Comparison of ENCODE assay signal across 8 mouse cellular contexts in the genomic region with DNA sequence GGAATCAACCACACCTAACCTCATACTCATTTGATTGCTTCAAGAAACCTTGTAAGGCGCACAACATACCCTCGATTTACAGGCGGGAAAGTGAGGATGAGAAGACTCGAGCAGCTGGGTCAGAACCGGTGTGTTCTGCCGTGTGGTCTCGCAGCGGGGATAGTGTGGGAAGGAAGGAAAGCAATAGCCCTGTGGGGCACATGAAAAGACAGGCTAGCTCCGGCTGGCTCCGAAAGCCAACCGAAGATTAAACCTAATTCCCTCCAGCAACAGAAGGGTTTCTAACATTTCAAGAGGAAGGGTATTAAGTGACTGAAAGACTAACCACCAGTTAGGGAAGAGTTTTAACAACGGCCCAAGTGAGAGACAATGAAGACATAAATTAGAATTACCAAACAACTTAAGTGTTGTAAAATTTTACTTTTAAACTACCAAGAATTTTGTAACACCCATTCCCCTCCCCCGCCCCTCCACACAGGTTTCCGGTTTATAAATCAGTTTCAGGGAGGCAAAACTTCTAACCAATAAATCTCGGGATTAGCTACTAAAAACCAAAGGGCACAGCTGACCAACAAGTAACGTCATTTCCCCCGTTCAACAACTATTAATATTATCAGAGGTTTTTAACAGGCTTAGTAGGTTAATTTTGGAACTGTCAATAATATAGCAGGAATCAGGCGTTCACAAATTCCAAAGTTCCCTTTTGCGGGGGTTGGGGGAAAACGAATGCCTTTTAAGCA. TPM values are rescaled to one million over a fixed set of nuclear protein-coding genes. Genes with fewer than 3 reads are reported as not detected.
DNase-seq lines count a peak whose midpoint lies in the region; ATAC-seq lines count a peak whose summit lies in the region.

No protein-coding gene starts in this region.

- DNase-seq in lung, postnatal 25 days (ENCODE audit: low spot score): no peak
- no peak for DNase-seq in cerebellum, adult 18-20 months
- DNase-seq in spleen, postnatal 10 days (ENCODE audit: low spot score in 2 of 2): no peak

- H3K9me3 ChIP-seq in lung, embryonic 15.5 days: no peaks in the 10 kb centered on the region
- no peaks in the 10 kb centered on the region for H3K9me3 ChIP-seq in embryonic facial prominence, embryonic 13.5 days
- H3K9me3 ChIP-seq in intestine, embryonic 16.5 days (ENCODE audit: control insufficient read depth, low read length): no peaks in the 10 kb centered on the region
- H3K9me3 ChIP-seq in midbrain, embryonic 16.5 days (replicated peaks; ENCODE audit: control insufficient read depth, low read length, poor library complexity, severe bottlenecking): no peaks in the 10 kb centered on the region

- peak overlapping the region; percentile 98 for H3K9ac ChIP-seq in lung, embryonic 15.5 days
- peak overlapping the region; percentile 99 for H3K9ac ChIP-seq in embryonic facial prominence, embryonic 13.5 days
- H3K9ac ChIP-seq in intestine, embryonic 16.5 days (ENCODE audit: low read depth, low read length): peak overlapping the region; percentile 99
- H3K9ac ChIP-seq in midbrain, embryonic 16.5 days (ENCODE audit: low read depth, low read length): peak overlapping the region; percentile 98

- H3K27me3 ChIP-seq in lung, embryonic 15.5 days: no peaks in the 10 kb centered on the region
- H3K27me3 ChIP-seq in embryonic facial prominence, embryonic 13.5 days: no peaks in the 10 kb centered on the region
- no peaks in the 10 kb centered on the region for H3K27me3 ChIP-seq in intestine, embryonic 16.5 days (replicated peaks; ENCODE audit: control insufficient read depth, insufficient read depth, low read length)
- H3K27me3 ChIP-seq in midbrain, embryonic 16.5 days (ENCODE audit: control insufficient read depth, insufficient read depth, low read depth, low read length): no peaks in the 10 kb centered on the region

- H3K36me3 ChIP-seq in lung, embryonic 15.5 days: peaks cover 22% of the 10 kb centered on the region
- H3K36me3 ChIP-seq in embryonic facial prominence, embryonic 13.5 days: peaks cover 41% of the 10 kb centered on the region
- peaks cover 4% of the 10 kb centered on the region for H3K36me3 ChIP-seq in intestine, embryonic 16.5 days (ENCODE audit: control insufficient read depth, insufficient read depth, low read length)
- H3K36me3 ChIP-seq in midbrain, embryonic 16.5 days (ENCODE audit: control insufficient read depth, insufficient read depth, low read length): 0 out of 2 replicates have a peak, but pooled peaks cover 2% of the 10 kb centered on the region

- H3K4me2 ChIP-seq in lung, embryonic 15.5 days: peak overlapping the region; percentile 70
- peak overlapping the region; percentile 81 for H3K4me2 ChIP-seq in embryonic facial prominence, embryonic 13.5 days
- H3K4me2 ChIP-seq in intestine, embryonic 16.5 days (ENCODE audit: low read depth, low read length): peak overlapping the region; percentile 86
- peak overlapping the region; percentile 54 for H3K4me2 ChIP-seq in midbrain, embryonic 16.5 days (ENCODE audit: low read length)

- no peak for ATAC-seq in lung, embryonic 15.5 days (ENCODE audit: borderline replicate concordance, extremely low read depth, low FRiP score, low TSS enrichment)
- ATAC-seq in embryonic facial prominence, embryonic 13.5 days (ENCODE audit: insufficient number of reproducible peaks, insufficient read depth, low FRiP score, low TSS enrichment, low read depth): no peak
- ATAC-seq in intestine, embryonic 16.5 days: no peak
- no peak for ATAC-seq in midbrain, embryonic 16.5 days
- no peak for ATAC-seq in activated CD4-positive, CD25-positive, alpha-beta regulatory T cell, adult 4 months

- H3K4me1 ChIP-seq in lung, embryonic 15.5 days: peaks cover 10% of the 10 kb centered on the region
- peaks cover 25% of the 10 kb centered on the region for H3K4me1 ChIP-seq in embryonic facial prominence, embryonic 13.5 days
- peaks cover 11% of the 10 kb centered on the region for H3K4me1 ChIP-seq in intestine, embryonic 16.5 days (ENCODE audit: control insufficient read depth, insufficient read depth, low read length)
- peaks cover 28% of the 10 kb centered on the region for H3K4me1 ChIP-seq in midbrain, embryonic 16.5 days (ENCODE audit: control insufficient read depth, insufficient read depth, low read length)

- peak overlapping the region; percentile 98 for H3K27ac ChIP-seq in lung, embryonic 15.5 days
- peak overlapping the region; percentile 99 for H3K27ac ChIP-seq in embryonic facial prominence, embryonic 13.5 days
- peak overlapping the region; percentile 98 for H3K27ac ChIP-seq in intestine, embryonic 16.5 days (ENCODE audit: low read length)
- 0 out of 2 replicates have a peak overlapping the region, but pooled peaks have one; percentile 38 for H3K27ac ChIP-seq in midbrain, embryonic 16.5 days (ENCODE audit: low read length)

- 12% methylated on average over 20 of the region's 20 CpGs for WGBS in lung, embryonic 15.5 days
- 6% methylated on average over 20 of the region's 20 CpGs for WGBS in embryonic facial prominence, embryonic 13.5 days
- WGBS in intestine, embryonic 16.5 days: 10% methylated on average over 20 of the region's 20 CpGs
- 9% methylated on average over 20 of the region's 20 CpGs for WGBS in midbrain, embryonic 16.5 days

- peak overlapping the region; percentile 92 for H3K4me3 ChIP-seq in lung, embryonic 15.5 days
- peak overlapping the region; percentile 98 for H3K4me3 ChIP-seq in embryonic facial prominence, embryonic 13.5 days
- peak overlapping the region; percentile 96 for H3K4me3 ChIP-seq in intestine, embryonic 16.5 days (ENCODE audit: low read length)
- H3K4me3 ChIP-seq in midbrain, embryonic 16.5 days (ENCODE audit: low read depth, low read length): peak overlapping the region; percentile 99

RNA-seq across cellular contexts. Expression of gene Maml1, which starts 1.5 kb away (rescaled TPM):
- polyA plus RNA-seq in lung, embryonic 15.5 days (2015; fragmentation: Nextera tagmentation; extraction: Ambion mirVana): 6.2 and 6.5 TPM in 2 replicates
- 7.1 and 8.1 TPM in 2 replicates for polyA plus RNA-seq in embryonic facial prominence, embryonic 13.5 days (2015; fragmentation: Nextera tagmentation; extraction: Ambion mirVana)
- polyA plus RNA-seq in intestine, embryonic 16.5 days (2015; fragmentation: Nextera tagmentation; extraction: Ambion mirVana): 2.9 and 3.0 TPM in 2 replicates
- 2.0 and 2.5 TPM in 2 replicates for polyA plus RNA-seq in midbrain, embryonic 16.5 days (2015; fragmentation: Nextera tagmentation; extraction: Ambion mirVana)
- polyA plus RNA-seq in activated CD4-positive, CD25-positive, alpha-beta regulatory T cell, adult 4 months (2017; shearing (Covaris generic)): 1 to 10 TPM; 4.0 to 5.5 TPM

RNA-seq across cellular contexts. Expression of gene Canx, which starts 34.8 kb away (rescaled TPM):
- polyA plus RNA-seq in lung, embryonic 15.5 days (2015; fragmentation: Nextera tagmentation; extraction: Ambion mirVana): 352 and 360 TPM in 2 replicates
- polyA plus RNA-seq in embryonic facial prominence, embryonic 13.5 days (2015; fragmentation: Nextera tagmentation; extraction: Ambion mirVana): 289 and 322 TPM in 2 replicates
- 347 and 362 TPM in 2 replicates for polyA plus RNA-seq in intestine, embryonic 16.5 days (2015; fragmentation: Nextera tagmentation; extraction: Ambion mirVana)
- 294 and 304 TPM in 2 replicates for polyA plus RNA-seq in midbrain, embryonic 16.5 days (2015; fragmentation: Nextera tagmentation; extraction: Ambion mirVana)
- 100 to 1,000 TPM; 179 to 210 TPM for polyA plus RNA-seq in activated CD4-positive, CD25-positive, alpha-beta regulatory T cell, adult 4 months (2017; shearing (Covaris generic))

RNA-seq across cellular contexts. Expression of gene Ltc4s, which starts 52.2 kb away (rescaled TPM):
- 2.5 and 2.8 TPM in 2 replicates for polyA plus RNA-seq in lung, embryonic 15.5 days (2015; fragmentation: Nextera tagmentation; extraction: Ambion mirVana)
- 1.7 and 1.8 TPM in 2 replicates for polyA plus RNA-seq in embryonic facial prominence, embryonic 13.5 days (2015; fragmentation: Nextera tagmentation; extraction: Ambion mirVana)
- polyA plus RNA-seq in intestine, embryonic 16.5 days (2015; fragmentation: Nextera tagmentation; extraction: Ambion mirVana): 4.3 and 5.1 TPM in 2 replicates
- polyA plus RNA-seq in midbrain, embryonic 16.5 days (2015; fragmentation: Nextera tagmentation; extraction: Ambion mirVana): 1.8 and 3.3 TPM in 2 replicates
- not detected for polyA plus RNA-seq in activated CD4-positive, CD25-positive, alpha-beta regulatory T cell, adult 4 months (2017; shearing (Covaris generic))

Comparison
In these comparisons a context has a peak if more than half of its experiments do, and no peak if none do; other contexts are left out.
1. H3K27ac ChIP-seq: peak in every context shown above with its lines; median percentile 99 in embryonic facial prominence, embryonic 13.5 days; 98 in lung, embryonic 15.5 days; 98 in intestine, embryonic 16.5 days; 38 in midbrain, embryonic 16.5 days.